Comparison of ENCODE assay signal across 8 mouse cellular contexts in genomic region chr17:36836427-36836812, GRCm38 (mm10). TPM values are rescaled to one million over a fixed set of nuclear protein-coding genes. Genes with fewer than 3 reads are reported as not detected.
DNase-seq lines count a peak whose midpoint lies in the region; ATAC-seq and TF ChIP-seq lines count a peak whose summit lies in the region.

No protein-coding gene starts in this region.

- peak; percentile 13 to 14 for DNase-seq in kidney, adult 8-10 months
- no peak for DNase-seq in kidney, postnatal 36 days
- peak; percentile 8 for DNase-seq in mesoderm, embryonic 11.5 days (ENCODE audit: low read depth, low spot score)
- no peak for DNase-seq in adrenal gland, postnatal 36 days
- no peak for DNase-seq in cerebellum, adult 9-10 months

- H3K27me3 ChIP-seq in hindbrain, embryonic 13.5 days = no peaks in the 10 kb centered on the region

- no peak for TF ChIP-seq CTCF in bone marrow macrophage, adult 2 months (IDR thresholded peaks at IDR 0.05; ENCODE audit: low read depth, low read length)

- peaks cover 18% of the 10 kb centered on the region for H3K4me1 ChIP-seq in bone marrow macrophage, adult 2 months (ENCODE audit: control insufficient read depth, insufficient read depth, low read length)
- H3K4me1 ChIP-seq in hindbrain, embryonic 13.5 days (replicated peaks) = peaks cover 25% of the 10 kb centered on the region

- peak overlapping the region; percentile 88 for H3K9ac ChIP-seq in hindbrain, embryonic 13.5 days

- peak overlapping the region; percentile 59 for H3K4me3 ChIP-seq in bone marrow macrophage, adult 2 months (ENCODE audit: insufficient read depth, low read length)
- peak overlapping the region; percentile 71 for H3K4me3 ChIP-seq in hindbrain, embryonic 13.5 days

- 19% methylated on average over 3 of the region's 3 CpGs for WGBS in hindbrain, embryonic 13.5 days

- no peaks in the 10 kb centered on the region for H3K36me3 ChIP-seq in hindbrain, embryonic 13.5 days

- no peaks in the 10 kb centered on the region for H3K9me3 ChIP-seq in hindbrain, embryonic 13.5 days

- peak overlapping the region; percentile 23 for H3K27ac ChIP-seq in bone marrow macrophage, adult 2 months (ENCODE audit: insufficient read depth, low read depth, low read length)
- peak overlapping the region; percentile 95 for H3K27ac ChIP-seq in hindbrain, embryonic 13.5 days

- H3K4me2 ChIP-seq in hindbrain, embryonic 13.5 days = peak overlapping the region; percentile 61

- ATAC-seq in hindbrain, embryonic 13.5 days (ENCODE audit: low FRiP score) = peak; percentile 66
- ATAC-seq in granulocyte monocyte progenitor cell, adult 5-6 weeks (replicated peaks; ENCODE audit: poor library complexity, severe bottlenecking) = no peak

- TF ChIP-seq POLR2A in bone marrow macrophage, adult 2 months (IDR thresholded peaks at IDR 0.05; ENCODE audit: borderline replicate concordance, low read depth, low read length) = no peak

RNA-seq across cellular contexts. Expression of gene Trim26, which starts 0.5 kb away (rescaled TPM):
- polyA plus RNA-seq in bone marrow macrophage, adult 2 months (2012; ENCODE audit: insufficient read depth, insufficient read length, missing spikeins) = 65.9 and 67.3 TPM in 2 replicates
- 48.7 and 49.1 TPM in 2 replicates for polyA plus RNA-seq in hindbrain, embryonic 13.5 days (2015; fragmentation: Nextera tagmentation; extraction: Ambion mirVana)
- 10 to 100 TPM; 57.8 to 61.3 TPM for total RNA-seq in adrenal gland, postnatal 36 days (2021)
- 16.1 and 25.1 TPM in 2 replicates for total RNA-seq in granulocyte monocyte progenitor cell, adult 5-6 weeks (2014; fragmentation: Nextera tagmentation)
- total RNA-seq in granulocyte monocyte progenitor cell, adult 5-6 weeks (2017) = 8.4 and 11.9 TPM in 2 replicates

RNA-seq across cellular contexts. Expression of gene H2-M10.6, which starts 24.4 kb away (rescaled TPM):
- polyA plus RNA-seq in bone marrow macrophage, adult 2 months (2012; ENCODE audit: insufficient read depth, insufficient read length, missing spikeins) = not detected in 2 replicates
- not detected in 2 replicates for polyA plus RNA-seq in hindbrain, embryonic 13.5 days (2015; fragmentation: Nextera tagmentation; extraction: Ambion mirVana)
- not detected for total RNA-seq in adrenal gland, postnatal 36 days (2021)
- total RNA-seq in granulocyte monocyte progenitor cell, adult 5-6 weeks (2014; fragmentation: Nextera tagmentation) = not detected in 2 replicates
- not detected in 2 replicates for total RNA-seq in granulocyte monocyte progenitor cell, adult 5-6 weeks (2017)

RNA-seq across cellular contexts. Expression of gene Trim15, which starts 30.6 kb away (rescaled TPM):
- polyA plus RNA-seq in bone marrow macrophage, adult 2 months (2012; ENCODE audit: insufficient read depth, insufficient read length, missing spikeins) = not detected in 2 replicates
- polyA plus RNA-seq in hindbrain, embryonic 13.5 days (2015; fragmentation: Nextera tagmentation; extraction: Ambion mirVana) = 0.40 and 0.52 TPM in 2 replicates
- total RNA-seq in adrenal gland, postnatal 36 days (2021) = under 1 TPM in 1 of 2 experiments, not detected in 1; 0.16 TPM
- not detected in 2 replicates for total RNA-seq in granulocyte monocyte progenitor cell, adult 5-6 weeks (2014; fragmentation: Nextera tagmentation)
- total RNA-seq in granulocyte monocyte progenitor cell, adult 5-6 weeks (2017) = not detected in 2 replicates

RNA-seq across cellular contexts. Expression of gene Trim10, which starts 33.0 kb away (rescaled TPM):
- polyA plus RNA-seq in bone marrow macrophage, adult 2 months (2012; ENCODE audit: insufficient read depth, insufficient read length, missing spikeins) = not detected in 2 replicates
- polyA plus RNA-seq in hindbrain, embryonic 13.5 days (2015; fragmentation: Nextera tagmentation; extraction: Ambion mirVana) = 1.3 and 1.8 TPM in 2 replicates
- total RNA-seq in adrenal gland, postnatal 36 days (2021) = under 1 TPM; 0.20 to 0.43 TPM
- not detected in 2 replicates for total RNA-seq in granulocyte monocyte progenitor cell, adult 5-6 weeks (2014; fragmentation: Nextera tagmentation)
- total RNA-seq in granulocyte monocyte progenitor cell, adult 5-6 weeks (2017) = 0.39 TPM in 1 of 2 replicates, not detected in the other

RNA-seq across cellular contexts. Expression of gene Trim40, which starts 53.5 kb away (rescaled TPM):
- polyA plus RNA-seq in bone marrow macrophage, adult 2 months (2012; ENCODE audit: insufficient read depth, insufficient read length, missing spikeins) = not detected in 2 replicates
- polyA plus RNA-seq in hindbrain, embryonic 13.5 days (2015; fragmentation: Nextera tagmentation; extraction: Ambion mirVana) = not detected in 2 replicates
- under 1 TPM; 0.23 to 0.40 TPM for total RNA-seq in adrenal gland, postnatal 36 days (2021)
- total RNA-seq in granulocyte monocyte progenitor cell, adult 5-6 weeks (2014; fragmentation: Nextera tagmentation) = not detected in 2 replicates
- total RNA-seq in granulocyte monocyte progenitor cell, adult 5-6 weeks (2017) = not detected in 2 replicates

Comparison
In these comparisons a context has a peak if more than half of its experiments do, and no peak if none do; other contexts are left out.
1. DNase-seq: peak in kidney, adult 8-10 months (2 of 2) and mesoderm, embryonic 11.5 days (single experiment); none in kidney, postnatal 36 days (0 of 2), adrenal gland, postnatal 36 days (0 of 2) and cerebellum, adult 9-10 months (single experiment).